Mouse (Mus musculus): ENCODE data around the gene Coq6. TPM values are rescaled to one million over a fixed set of nuclear protein-coding genes. Genes with fewer than 3 reads are reported as not detected.

Gene Coq6
- polyA plus RNA-seq, 1 experiment, result 29.9 TPM

DNA sequence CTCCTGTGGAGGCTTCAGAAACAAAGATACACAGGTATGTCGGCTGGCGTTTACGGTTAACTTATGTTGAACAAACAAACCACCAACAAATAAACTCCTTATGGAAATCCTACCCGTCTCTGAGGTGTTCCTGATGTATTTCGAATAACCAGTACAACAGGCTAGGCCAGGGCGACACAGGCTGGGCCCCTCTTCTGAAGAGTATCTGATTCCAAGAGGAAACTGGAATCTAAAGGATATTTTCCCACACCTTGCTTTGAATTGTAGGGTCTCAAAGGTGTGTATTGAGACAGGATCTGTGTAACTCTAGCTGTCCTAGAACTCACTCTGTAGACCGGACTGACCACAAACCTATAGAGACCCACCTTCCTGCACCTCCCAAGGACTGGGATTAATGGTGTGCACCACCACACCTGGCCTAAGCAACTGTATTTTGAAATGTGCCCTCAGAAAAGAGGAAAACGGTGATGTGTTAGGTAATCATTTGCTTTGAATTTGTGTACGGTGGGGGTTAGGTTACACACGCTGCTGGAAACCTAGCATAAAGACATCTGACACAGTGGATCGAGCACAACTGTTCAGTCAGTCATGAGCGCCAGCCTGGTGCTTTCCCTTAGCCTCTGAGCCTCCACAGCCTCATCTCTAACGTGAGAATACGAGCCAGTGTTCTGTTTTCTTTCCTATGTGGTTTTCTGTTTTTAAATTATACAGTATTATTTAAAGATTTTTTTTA lies 35.7 kb downstream of the Coq6 start:
- no peak overlapping the region for H3K27ac ChIP-seq (ENCODE audit: insufficient read depth, low read depth, low read length)
- 91% methylated on average over 14 of the region's 14 CpGs for WGBS
- peaks cover 3% of the 10 kb centered on the region; the same call in 1 of the 2 replicates for H3K4me1 ChIP-seq (ENCODE audit: control insufficient read depth, insufficient read depth, insufficient read length, low read length)
- TF ChIP-seq POLR2A (IDR thresholded peaks at IDR 0.05; ENCODE audit: low read depth, low read length), result no peak
- no peak for TF ChIP-seq CTCF (IDR thresholded peaks at IDR 0.05; ENCODE audit: extremely low read depth, insufficient read length, insufficient replicate concordance, low read depth, low read length)
- H3K27me3 ChIP-seq (ENCODE audit: control insufficient read depth, insufficient read depth, low read length), result no peaks in the 10 kb centered on the region
- H3K4me3 ChIP-seq (ENCODE audit: low read depth, low read length), result no peak overlapping the region
- peaks cover 27% of the 10 kb centered on the region for H3K36me3 ChIP-seq (ENCODE audit: control insufficient read depth, insufficient read depth, low read length)

DNA sequence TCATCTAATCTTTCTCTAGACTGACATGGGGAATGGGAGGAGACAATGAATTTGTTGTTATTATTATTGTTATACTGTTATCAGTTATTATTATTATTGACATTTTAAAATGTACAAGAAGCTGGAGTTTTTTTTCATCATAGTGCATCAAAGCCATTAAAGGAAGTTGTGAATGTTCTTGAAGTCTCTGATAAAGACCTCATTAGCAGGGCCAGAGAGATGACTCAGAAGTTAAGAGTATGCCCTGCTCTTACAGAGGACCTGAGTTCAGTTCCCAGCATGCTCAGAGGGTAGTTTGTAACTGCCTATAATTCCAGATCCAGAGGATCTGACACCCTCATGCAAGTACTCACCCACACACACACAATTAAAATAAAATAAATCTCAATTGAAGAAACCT lies 36.2 kb downstream of the Coq6 start:
- H3K27me3 ChIP-seq (ENCODE audit: control insufficient read depth, insufficient read depth, low read length), result no peaks in the 10 kb centered on the region
- peaks cover 22% of the 10 kb centered on the region for H3K36me3 ChIP-seq (ENCODE audit: control insufficient read depth, insufficient read depth, low read length)
- H3K4me3 ChIP-seq (ENCODE audit: low read depth, low read length), result no peak overlapping the region
- no peak for TF ChIP-seq POLR2A (IDR thresholded peaks at IDR 0.05; ENCODE audit: low read depth, low read length)
- no peak for TF ChIP-seq CTCF (IDR thresholded peaks at IDR 0.05; ENCODE audit: extremely low read depth, insufficient read length, insufficient replicate concordance, low read depth, low read length)
- peaks cover 7% of the 10 kb centered on the region; the same call in 1 of the 2 replicates for H3K4me1 ChIP-seq (ENCODE audit: control insufficient read depth, insufficient read depth, insufficient read length, low read length)
- H3K27ac ChIP-seq (ENCODE audit: insufficient read depth, low read depth, low read length), result no peak overlapping the region

DNA sequence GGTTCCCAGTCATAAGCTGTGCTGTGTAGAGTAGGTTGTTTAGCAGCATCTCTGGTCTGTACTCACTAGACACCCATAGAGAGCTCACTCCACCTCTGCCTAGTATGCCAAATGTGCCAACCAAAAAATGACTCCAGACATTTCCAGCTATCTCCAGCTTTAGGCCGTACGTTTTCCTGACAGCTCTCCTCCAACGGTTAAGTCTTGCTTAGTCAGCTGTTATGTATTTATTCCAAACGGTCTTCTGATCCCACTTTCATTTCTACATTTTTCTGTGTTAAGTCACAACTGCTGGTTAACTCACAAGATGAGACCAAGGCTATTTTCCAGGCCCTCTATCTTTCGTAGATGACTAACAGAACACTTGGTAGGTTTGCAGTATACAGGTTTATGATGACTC lies 37.2 kb downstream of the Coq6 start:
- Histone ChIP-seq H3K27ac (ENCODE audit: insufficient read depth, low read depth, low read length) (no peak overlapping the region), H3K4me3 (ENCODE audit: low read depth, low read length) (no peak overlapping the region), H3K36me3 (ENCODE audit: control insufficient read depth, insufficient read depth, low read length) (peaks cover 19% of the 10 kb centered on the region), H3K27me3 (ENCODE audit: control insufficient read depth, insufficient read depth, low read length) (no peaks in the 10 kb centered on the region), H3K4me1 (ENCODE audit: control insufficient read depth, insufficient read depth, insufficient read length, low read length) (peaks cover 7% of the 10 kb centered on the region; the same call in 1 of the 2 replicates)
- 76% methylated on average over 5 of the region's 5 CpGs for WGBS
- TF ChIP-seq POLR2A (IDR thresholded peaks at IDR 0.05; ENCODE audit: low read depth, low read length), result no peak
- no peak for TF ChIP-seq CTCF (IDR thresholded peaks at IDR 0.05; ENCODE audit: extremely low read depth, insufficient read length, insufficient replicate concordance, low read depth, low read length)

DNA sequence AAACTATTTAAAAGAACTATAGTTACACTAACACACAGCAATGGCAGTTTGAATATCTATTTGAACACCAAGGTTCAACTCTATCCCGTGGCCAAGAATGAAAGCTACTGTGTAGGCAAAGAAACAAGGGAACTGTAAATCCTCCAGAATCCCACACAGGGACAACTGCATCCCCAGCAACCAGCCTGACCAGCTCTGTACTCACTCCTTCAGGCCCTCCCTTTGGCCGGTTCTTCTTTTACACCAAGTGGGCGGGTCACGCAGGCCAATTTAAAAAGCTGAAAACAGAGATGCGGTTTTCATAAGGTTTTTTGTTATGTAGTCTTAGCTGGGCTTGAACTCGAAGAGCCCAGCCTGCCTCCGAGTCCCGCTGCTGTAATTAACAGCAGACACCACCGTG lies 37.7 kb downstream of the Coq6 start:
- WGBS, result 48% methylated on average over 9 of the region's 9 CpGs
- no peaks in the 10 kb centered on the region for H3K27me3 ChIP-seq (ENCODE audit: control insufficient read depth, insufficient read depth, low read length)
- peak overlapping the region; percentile 57 for H3K4me3 ChIP-seq (ENCODE audit: low read depth, low read length)
- peak overlapping the region; percentile 97 for H3K27ac ChIP-seq (ENCODE audit: insufficient read depth, low read depth, low read length)
- peaks cover 9% of the 10 kb centered on the region; the same call in 1 of the 2 replicates for H3K4me1 ChIP-seq (ENCODE audit: control insufficient read depth, insufficient read depth, insufficient read length, low read length)
- peaks cover 16% of the 10 kb centered on the region for H3K36me3 ChIP-seq (ENCODE audit: control insufficient read depth, insufficient read depth, low read length)
- no peak for TF ChIP-seq POLR2A (IDR thresholded peaks at IDR 0.05; ENCODE audit: low read depth, low read length)
- TF ChIP-seq CTCF (IDR thresholded peaks at IDR 0.05; ENCODE audit: extremely low read depth, insufficient read length, insufficient replicate concordance, low read depth, low read length), result no peak

DNA sequence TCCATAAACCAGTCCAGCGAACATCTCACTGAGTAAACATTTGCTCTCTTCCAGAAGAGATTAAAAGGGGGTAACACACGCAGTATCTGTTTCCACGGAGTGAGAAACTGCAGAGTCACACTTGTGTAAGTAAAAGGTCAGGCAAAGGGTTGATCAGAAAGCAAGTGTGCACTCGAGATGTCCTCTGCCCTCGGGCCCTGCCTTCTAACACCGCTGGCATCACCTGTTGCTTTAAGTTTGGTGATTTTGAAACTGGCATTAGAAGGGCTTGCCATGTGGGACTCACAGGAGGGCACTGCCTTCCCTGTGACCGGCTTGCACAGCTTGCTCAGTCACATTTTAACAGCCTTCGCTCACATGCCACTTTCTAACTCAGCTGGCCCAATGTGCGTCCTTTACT lies 38.2 kb downstream of the Coq6 start:
- H3K4me1 ChIP-seq (ENCODE audit: control insufficient read depth, insufficient read depth, insufficient read length, low read length), result peaks cover 9% of the 10 kb centered on the region; the same call in 1 of the 2 replicates
- H3K27me3 ChIP-seq (ENCODE audit: control insufficient read depth, insufficient read depth, low read length), result no peaks in the 10 kb centered on the region
- H3K4me3 ChIP-seq (ENCODE audit: low read depth, low read length), result peak overlapping the region; percentile 57
- H3K27ac ChIP-seq (ENCODE audit: insufficient read depth, low read depth, low read length), result peak overlapping the region; percentile 97
- 27% methylated on average over 9 of the region's 9 CpGs for WGBS
- TF ChIP-seq POLR2A (IDR thresholded peaks at IDR 0.05; ENCODE audit: low read depth, low read length), result no peak; the same call in 1 of the 2 replicates
- TF ChIP-seq CTCF (IDR thresholded peaks at IDR 0.05; ENCODE audit: extremely low read depth, insufficient read length, insufficient replicate concordance, low read depth, low read length), result no peak
- peaks cover 13% of the 10 kb centered on the region for H3K36me3 ChIP-seq (ENCODE audit: control insufficient read depth, insufficient read depth, low read length)

DNA sequence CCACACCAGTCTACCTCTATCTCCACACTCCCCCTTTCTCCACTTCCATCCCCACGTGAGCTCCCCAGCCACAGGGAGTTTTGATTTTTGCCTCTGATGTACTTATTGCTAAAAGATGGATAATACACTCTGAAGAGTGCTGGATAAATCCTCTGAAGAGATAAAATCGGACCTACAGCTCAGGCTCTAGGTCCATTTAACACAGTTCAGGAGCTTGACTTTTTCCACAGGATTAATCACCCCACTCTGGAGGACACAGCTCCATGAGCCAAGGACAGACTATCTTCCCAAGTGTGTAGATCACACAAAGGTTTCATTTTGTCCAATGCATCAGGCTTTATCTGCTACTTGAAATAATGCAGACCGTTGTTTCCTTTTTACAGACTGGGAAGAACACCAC lies 38.6 kb downstream of the Coq6 start:
- Histone ChIP-seq H3K4me3 (ENCODE audit: low read depth, low read length) (peak overlapping the region; percentile 57), H3K36me3 (ENCODE audit: control insufficient read depth, insufficient read depth, low read length) (peaks cover 12% of the 10 kb centered on the region), H3K27ac (ENCODE audit: insufficient read depth, low read depth, low read length) (peak overlapping the region; percentile 97), H3K4me1 (ENCODE audit: control insufficient read depth, insufficient read depth, insufficient read length, low read length) (peaks cover 9% of the 10 kb centered on the region; the same call in 1 of the 2 replicates), H3K27me3 (ENCODE audit: control insufficient read depth, insufficient read depth, low read length) (no peaks in the 10 kb centered on the region)
- WGBS, result 36% methylated on average over 3 of the region's 3 CpGs
- TF ChIP-seq POLR2A (IDR thresholded peaks at IDR 0.05; ENCODE audit: low read depth, low read length), result no peak
- no peak for TF ChIP-seq CTCF (IDR thresholded peaks at IDR 0.05; ENCODE audit: extremely low read depth, insufficient read length, insufficient replicate concordance, low read depth, low read length)

DNA sequence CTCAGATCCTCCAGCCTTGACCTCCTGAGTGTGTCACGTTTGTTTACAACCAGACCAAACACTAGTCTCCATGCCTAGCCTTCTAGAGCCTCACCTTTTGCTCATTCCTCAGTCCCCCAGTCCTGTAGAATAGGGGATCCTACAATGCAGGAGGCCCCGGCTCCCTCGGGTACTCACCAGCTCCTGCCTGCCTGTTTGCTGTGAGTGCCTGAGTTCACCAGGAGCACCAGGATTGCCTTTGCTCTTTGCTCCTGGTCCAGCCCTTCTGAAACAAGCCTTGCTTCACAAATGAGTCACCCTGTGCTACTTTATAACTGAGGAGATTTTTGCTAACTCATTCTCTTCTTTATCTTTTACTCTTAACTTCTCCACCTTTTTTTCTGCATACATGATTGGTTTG lies 39.2 kb downstream of the Coq6 start:
- no peaks in the 10 kb centered on the region for H3K27me3 ChIP-seq (ENCODE audit: control insufficient read depth, insufficient read depth, low read length)
- H3K36me3 ChIP-seq (ENCODE audit: control insufficient read depth, insufficient read depth, low read length), result peaks cover 7% of the 10 kb centered on the region
- H3K4me1 ChIP-seq (ENCODE audit: control insufficient read depth, insufficient read depth, insufficient read length, low read length), result peaks cover 9% of the 10 kb centered on the region; the same call in 1 of the 2 replicates
- peak overlapping the region; percentile 40 for H3K4me3 ChIP-seq (ENCODE audit: low read depth, low read length)
- H3K27ac ChIP-seq (ENCODE audit: insufficient read depth, low read depth, low read length), result peak overlapping the region; percentile 97
- 16% methylated on average over 3 of the region's 3 CpGs for WGBS
- peak; percentile 67; the same call in 1 of the 2 replicates for TF ChIP-seq POLR2A (IDR thresholded peaks at IDR 0.05; ENCODE audit: low read depth, low read length)
- no peak for TF ChIP-seq CTCF (IDR thresholded peaks at IDR 0.05; ENCODE audit: extremely low read depth, insufficient read length, insufficient replicate concordance, low read depth, low read length)

Measured in small intestine, adult 2 months (tissue).